Mouse (Mus musculus): ENCODE data around the gene Atxn1. TPM values are rescaled to one million over a fixed set of nuclear protein-coding genes. Genes with fewer than 3 reads are reported as not detected.

Gene Atxn1
- polyA plus RNA-seq, 1 experiment from 2014 or later: 5.9 TPM

DNA sequence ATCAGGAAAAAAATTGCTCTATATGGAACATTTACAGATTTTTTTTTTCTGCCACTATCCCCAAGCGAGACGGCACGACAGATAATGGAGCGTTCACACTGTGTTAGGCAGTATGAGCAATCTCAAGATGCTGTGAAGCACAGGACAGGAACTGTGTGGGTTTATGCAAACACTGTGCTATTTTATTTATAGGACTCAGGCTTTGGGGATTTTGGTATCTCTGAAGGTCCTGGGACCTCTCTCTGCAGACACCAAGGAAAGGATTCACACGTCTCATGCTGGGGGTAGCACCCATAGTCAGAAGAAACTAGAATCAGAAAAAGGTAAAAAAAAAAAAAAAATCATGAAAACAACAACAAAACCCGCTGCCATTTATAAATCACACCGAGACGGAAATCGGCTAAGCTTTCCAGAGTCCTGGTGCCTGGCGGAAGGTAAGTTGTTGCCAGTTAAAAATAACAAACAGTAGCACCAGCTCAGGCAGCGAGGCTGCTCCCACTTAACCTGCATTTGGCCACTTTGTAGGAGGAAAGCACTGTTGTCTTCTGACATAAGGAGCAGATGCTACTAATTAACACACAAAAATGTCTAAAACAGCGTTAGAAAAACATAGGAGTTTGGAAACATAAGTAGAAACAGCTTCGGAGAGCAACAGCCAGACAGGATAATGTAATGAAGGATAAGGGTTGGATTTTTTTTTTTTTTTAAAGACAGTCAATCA is 102.8 kb downstream of the Atxn1 start:
- Histone ChIP-seq H3K4me1 (ENCODE audit: insufficient read depth, low read length) (0 out of 2 replicates have a peak, but pooled peaks cover 3% of the 10 kb centered on the region), H3K27me3 (ENCODE audit: insufficient read depth, low read length) (no peaks in the 10 kb centered on the region), H3K9ac (replicated peaks; ENCODE audit: low read length) (no peak overlapping the region), H3K9me3 (ENCODE audit: low read length) (no peaks in the 10 kb centered on the region), H3K4me3 (ENCODE audit: low read length) (no peak overlapping the region), H3K4me2 (replicated peaks; ENCODE audit: low read depth, low read length) (no peak overlapping the region), H3K27ac (ENCODE audit: low read length) (no peak overlapping the region), H3K36me3 (ENCODE audit: insufficient read depth, low read length) (no peaks in the 10 kb centered on the region)
- no peak for ATAC-seq (ENCODE audit: low FRiP score, low TSS enrichment)
- 47% methylated on average over 13 of the region's 13 CpGs for WGBS

DNA sequence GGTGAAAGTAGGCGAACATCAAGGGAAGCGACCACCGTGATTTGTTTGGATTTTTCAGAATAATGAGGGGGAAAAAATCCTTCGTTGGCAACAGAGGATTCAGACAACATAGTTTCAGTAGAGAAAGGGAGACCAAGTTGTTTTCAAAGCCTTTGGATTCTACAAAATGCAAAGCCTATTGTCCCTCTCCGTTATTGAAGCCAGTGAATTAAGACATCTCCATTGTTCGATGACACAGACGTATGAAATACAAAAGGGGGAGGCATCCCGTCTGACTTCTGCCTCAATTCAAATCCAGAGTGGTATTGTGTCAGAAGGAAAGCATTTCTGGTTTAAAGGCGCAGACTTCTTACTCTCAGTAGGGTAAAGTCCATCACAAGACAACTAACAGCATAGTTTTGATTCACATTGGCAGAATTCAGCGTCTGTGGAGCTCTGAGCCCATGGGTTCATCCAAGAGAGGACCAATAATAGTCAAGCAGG is 103.7 kb downstream of the Atxn1 start:
- Histone ChIP-seq H3K27me3 (ENCODE audit: insufficient read depth, low read length) (no peaks in the 10 kb centered on the region), H3K9me3 (ENCODE audit: low read length) (no peaks in the 10 kb centered on the region), H3K36me3 (ENCODE audit: insufficient read depth, low read length) (no peaks in the 10 kb centered on the region), H3K9ac (replicated peaks; ENCODE audit: low read length) (no peak overlapping the region), H3K27ac (ENCODE audit: low read length) (no peak overlapping the region), H3K4me1 (ENCODE audit: insufficient read depth, low read length) (0 out of 2 replicates have a peak, but pooled peaks cover 3% of the 10 kb centered on the region), H3K4me3 (ENCODE audit: low read length) (no peak overlapping the region), H3K4me2 (replicated peaks; ENCODE audit: low read depth, low read length) (no peak overlapping the region)
- 86% methylated on average over 10 of the region's 10 CpGs for WGBS
- no peak for ATAC-seq (ENCODE audit: low FRiP score, low TSS enrichment)

- 89% methylated on average over 12 of the region's 12 CpGs for whole genome bisulfite sequencing
- no peak for ATAC-seq (ENCODE audit: low FRiP score, low TSS enrichment)
- Histone ChIP-seq H3K4me1 (ENCODE audit: insufficient read depth, low read length) (0 out of 2 replicates have a peak, but pooled peaks cover 3% of the 10 kb centered on the region), H3K9ac (replicated peaks; ENCODE audit: low read length) (no peak overlapping the region), H3K36me3 (ENCODE audit: insufficient read depth, low read length) (no peaks in the 10 kb centered on the region), H3K4me3 (ENCODE audit: low read length) (no peak overlapping the region), H3K27me3 (ENCODE audit: insufficient read depth, low read length) (no peaks in the 10 kb centered on the region), H3K9me3 (ENCODE audit: low read length) (no peaks in the 10 kb centered on the region), H3K27ac (ENCODE audit: low read length) (no peak overlapping the region), H3K4me2 (replicated peaks; ENCODE audit: low read depth, low read length) (no peak overlapping the region)
These were observed 105.6 kb downstream of the Atxn1 start for GRCm38 (mm10) chr13:45859081-45859709.

GRCm38 (mm10) chr13:45857416-45857815 is 107.4 kb downstream of the Atxn1 start:
- H3K9me3 ChIP-seq (ENCODE audit: low read length): no peaks in the 10 kb centered on the region
- H3K27ac ChIP-seq (ENCODE audit: low read length): no peak overlapping the region
- 85% methylated on average over 8 of the region's 8 CpGs for WGBS
- H3K4me3 ChIP-seq (ENCODE audit: low read length): no peak overlapping the region
- no peak for ATAC-seq (ENCODE audit: low FRiP score, low TSS enrichment)
- H3K4me2 ChIP-seq (replicated peaks; ENCODE audit: low read depth, low read length): no peak overlapping the region
- H3K9ac ChIP-seq (replicated peaks; ENCODE audit: low read length): no peak overlapping the region
- H3K4me1 ChIP-seq (ENCODE audit: insufficient read depth, low read length): 0 out of 2 replicates have a peak, but pooled peaks cover 3% of the 10 kb centered on the region
- no peaks in the 10 kb centered on the region for H3K36me3 ChIP-seq (ENCODE audit: insufficient read depth, low read length)
- no peaks in the 10 kb centered on the region for H3K27me3 ChIP-seq (ENCODE audit: insufficient read depth, low read length)

DNA sequence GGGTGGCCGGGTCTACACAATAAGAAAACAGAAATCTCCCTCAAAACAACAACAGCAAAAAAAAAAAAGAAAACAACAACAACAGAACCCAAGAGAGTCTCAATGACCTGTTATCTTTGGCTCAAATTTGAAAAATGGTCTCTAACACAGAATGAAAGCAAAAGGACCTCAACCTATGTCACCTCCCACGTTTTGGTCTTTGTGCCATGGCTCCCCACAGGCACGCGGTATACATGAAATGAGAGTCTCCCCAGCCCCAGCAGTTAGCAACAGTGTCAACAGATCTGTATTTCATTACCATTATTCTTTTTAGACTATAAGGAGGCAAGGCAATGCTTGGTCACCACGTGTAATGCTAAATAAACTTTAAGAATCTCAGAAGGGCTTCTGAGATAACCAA is 110.3 kb downstream of the Atxn1 start:
- Histone ChIP-seq H3K36me3 (ENCODE audit: insufficient read depth, low read length) (no peaks in the 10 kb centered on the region), H3K4me2 (replicated peaks; ENCODE audit: low read depth, low read length) (no peak overlapping the region), H3K9ac (replicated peaks; ENCODE audit: low read length) (no peak overlapping the region), H3K4me3 (ENCODE audit: low read length) (no peak overlapping the region), H3K27me3 (ENCODE audit: insufficient read depth, low read length) (no peaks in the 10 kb centered on the region), H3K9me3 (ENCODE audit: low read length) (no peaks in the 10 kb centered on the region), H3K27ac (ENCODE audit: low read length) (no peak overlapping the region), H3K4me1 (ENCODE audit: insufficient read depth, low read length) (no peaks in the 10 kb centered on the region)
- ATAC-seq (ENCODE audit: low FRiP score, low TSS enrichment): no peak
- 69% methylated on average over 5 of the region's 5 CpGs for WGBS

DNA sequence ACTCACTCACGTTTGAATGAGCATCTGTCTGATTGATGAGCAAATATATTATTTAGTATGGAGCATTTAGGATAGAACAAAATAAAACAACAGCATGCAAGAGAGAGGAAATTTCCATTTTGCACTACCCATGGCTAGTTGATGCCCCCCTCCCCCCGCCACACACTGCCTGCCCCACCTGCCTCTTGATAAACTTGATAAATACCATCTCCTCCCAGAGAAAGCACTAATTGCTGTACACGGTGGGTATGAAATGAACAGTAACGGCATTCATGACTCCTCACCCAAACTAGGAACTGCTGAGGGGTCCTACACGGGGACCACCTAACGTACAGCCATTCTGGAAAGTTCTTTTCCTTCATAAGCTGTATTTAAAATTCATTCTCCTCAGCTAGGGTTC is 111.1 kb downstream of the Atxn1 start:
- H3K36me3 ChIP-seq (ENCODE audit: insufficient read depth, low read length): no peaks in the 10 kb centered on the region
- ATAC-seq (ENCODE audit: low FRiP score, low TSS enrichment): no peak
- H3K27me3 ChIP-seq (ENCODE audit: insufficient read depth, low read length): no peaks in the 10 kb centered on the region
- H3K4me2 ChIP-seq (replicated peaks; ENCODE audit: low read depth, low read length): no peak overlapping the region
- H3K27ac ChIP-seq (ENCODE audit: low read length): no peak overlapping the region
- H3K9ac ChIP-seq (replicated peaks; ENCODE audit: low read length): no peak overlapping the region
- no peaks in the 10 kb centered on the region for H3K9me3 ChIP-seq (ENCODE audit: low read length)
- no peaks in the 10 kb centered on the region for H3K4me1 ChIP-seq (ENCODE audit: insufficient read depth, low read length)
- H3K4me3 ChIP-seq (ENCODE audit: low read length): no peak overlapping the region
- 80% methylated on average over 6 of the region's 6 CpGs for WGBS

DNA sequence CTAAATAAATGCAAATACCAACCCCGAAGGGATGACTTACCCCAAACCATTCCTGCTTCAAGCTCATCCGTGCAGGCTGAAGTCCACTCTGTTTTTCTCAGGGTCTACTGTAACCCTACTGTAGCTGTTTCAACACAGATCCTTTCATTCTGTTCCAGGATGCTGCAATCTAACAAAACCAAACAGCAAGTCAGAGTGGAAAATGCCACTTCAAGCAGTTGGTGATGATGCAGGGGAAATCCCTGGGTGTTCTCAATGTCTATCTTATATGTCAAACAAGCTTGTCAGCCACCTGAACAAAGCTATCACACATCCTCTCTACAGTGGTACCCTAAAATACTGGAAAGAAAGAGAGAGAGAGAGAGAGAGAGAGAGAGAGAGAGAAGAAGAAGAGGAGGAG is 112.5 kb downstream of the Atxn1 start:
- no peak overlapping the region for H3K27ac ChIP-seq (ENCODE audit: low read length)
- no peak overlapping the region for H3K9ac ChIP-seq (replicated peaks; ENCODE audit: low read length)
- no peaks in the 10 kb centered on the region for H3K36me3 ChIP-seq (ENCODE audit: insufficient read depth, low read length)
- H3K4me1 ChIP-seq (ENCODE audit: insufficient read depth, low read length): no peaks in the 10 kb centered on the region
- H3K4me2 ChIP-seq (replicated peaks; ENCODE audit: low read depth, low read length): no peak overlapping the region
- no peaks in the 10 kb centered on the region for H3K9me3 ChIP-seq (ENCODE audit: low read length)
- H3K4me3 ChIP-seq (ENCODE audit: low read length): no peak overlapping the region
- WGBS: 85% methylated on average over 2 of the region's 2 CpGs
- no peak for ATAC-seq (ENCODE audit: low FRiP score, low TSS enrichment)
- no peaks in the 10 kb centered on the region for H3K27me3 ChIP-seq (ENCODE audit: insufficient read depth, low read length)

- Histone ChIP-seq H3K9ac (replicated peaks; ENCODE audit: low read length) (no peak overlapping the region), H3K4me2 (replicated peaks; ENCODE audit: low read depth, low read length) (no peak overlapping the region), H3K36me3 (ENCODE audit: insufficient read depth, low read length) (no peaks in the 10 kb centered on the region), H3K27ac (ENCODE audit: low read length) (no peak overlapping the region), H3K4me3 (ENCODE audit: low read length) (no peak overlapping the region), H3K4me1 (ENCODE audit: insufficient read depth, low read length) (no peaks in the 10 kb centered on the region), H3K9me3 (ENCODE audit: low read length) (no peaks in the 10 kb centered on the region), H3K27me3 (ENCODE audit: insufficient read depth, low read length) (no peaks in the 10 kb centered on the region)
- no peak for ATAC-seq (ENCODE audit: low FRiP score, low TSS enrichment)
- WGBS: 85% methylated on average over 2 of the region's 2 CpGs
These were observed 113.1 kb downstream of the Atxn1 start for GRCm38 (mm10) chr13:45851746-45852145.

DNA sequence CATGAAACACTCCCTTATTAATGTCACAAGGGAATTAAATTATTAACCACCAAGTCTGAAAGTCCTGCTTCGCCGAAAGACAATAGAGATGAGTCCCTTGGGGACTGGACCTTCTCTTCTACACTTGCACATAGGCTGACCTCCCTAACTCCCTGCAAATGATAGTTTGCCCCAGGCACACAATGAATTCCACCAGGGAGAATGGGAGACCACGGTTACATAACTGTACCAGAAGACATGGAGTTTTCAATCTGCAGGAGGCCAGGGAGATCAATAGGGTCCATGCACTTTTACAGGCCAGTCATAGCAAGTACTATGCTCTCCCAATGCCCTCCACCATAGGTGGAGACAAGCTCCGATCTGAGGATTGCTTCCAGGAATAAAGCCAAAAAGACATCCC is 113.7 kb downstream of the Atxn1 start:
- Histone ChIP-seq H3K4me1 (ENCODE audit: insufficient read depth, low read length) (no peaks in the 10 kb centered on the region), H3K9me3 (ENCODE audit: low read length) (no peaks in the 10 kb centered on the region), H3K9ac (replicated peaks; ENCODE audit: low read length) (no peak overlapping the region), H3K4me3 (ENCODE audit: low read length) (no peak overlapping the region), H3K27me3 (ENCODE audit: insufficient read depth, low read length) (no peaks in the 10 kb centered on the region), H3K4me2 (replicated peaks; ENCODE audit: low read depth, low read length) (no peak overlapping the region), H3K36me3 (ENCODE audit: insufficient read depth, low read length) (no peaks in the 10 kb centered on the region), H3K27ac (ENCODE audit: low read length) (no peak overlapping the region)
- no peak for ATAC-seq (ENCODE audit: low FRiP score, low TSS enrichment)
- WGBS: 77% methylated on average over 4 of the region's 4 CpGs
